Mouse (Mus musculus): ENCODE data around the gene Tmem203. TPM values are rescaled to one million over a fixed set of nuclear protein-coding genes. Genes with fewer than 3 reads are reported as not detected.

Tmem203 gene
- polyA plus RNA-seq, 1 experiment from 2014 or later, result 11.3 TPM

- H3K4me2 ChIP-seq (ENCODE audit: low read length), result peak overlapping the region; percentile 100
- DNase-seq, result no peak
- no peaks in the 10 kb centered on the region for H3K9me3 ChIP-seq (ENCODE audit: control insufficient read depth, low read length)
- WGBS, result 18% methylated on average over 12 of the region's 12 CpGs
- H3K4me1 ChIP-seq (ENCODE audit: control insufficient read depth, insufficient read depth, low read length), result peaks cover 47% of the 10 kb centered on the region
- H3K27me3 ChIP-seq (ENCODE audit: control insufficient read depth, insufficient read depth, low read length), result peaks cover 9% of the 10 kb centered on the region
- ATAC-seq (ENCODE audit: low FRiP score, low TSS enrichment), result no peak
- peak overlapping the region; percentile 80 for H3K4me3 ChIP-seq (replicated peaks; ENCODE audit: low read depth, low read length)
- H3K27ac ChIP-seq (replicated peaks; ENCODE audit: low read depth, low read length), result no peak overlapping the region
- H3K9ac ChIP-seq (replicated peaks; ENCODE audit: low read length), result peak overlapping the region; percentile 68
- peaks cover 7% of the 10 kb centered on the region for H3K36me3 ChIP-seq (ENCODE audit: control insufficient read depth, insufficient read depth, low read length)
Observed at GRCm38 (mm10) chr2:25263623-25264285, 8.5 kb downstream of the Tmem203 start.

- Histone ChIP-seq H3K36me3 (ENCODE audit: control insufficient read depth, insufficient read depth, low read length) (peaks cover 12% of the 10 kb centered on the region), H3K9me3 (ENCODE audit: control insufficient read depth, low read length) (no peaks in the 10 kb centered on the region), H3K4me1 (ENCODE audit: control insufficient read depth, insufficient read depth, low read length) (peaks cover 47% of the 10 kb centered on the region), H3K27me3 (ENCODE audit: control insufficient read depth, insufficient read depth, low read length) (peaks cover 9% of the 10 kb centered on the region), H3K4me2 (ENCODE audit: low read length) (peak overlapping the region; percentile 100), H3K9ac (replicated peaks; ENCODE audit: low read length) (no peak overlapping the region; the same call in 1 of the 2 replicates), H3K27ac (replicated peaks; ENCODE audit: low read depth, low read length) (no peak overlapping the region), H3K4me3 (replicated peaks; ENCODE audit: low read depth, low read length) (no peak overlapping the region; the same call in 1 of the 2 replicates)
- no peak for ATAC-seq (ENCODE audit: low FRiP score, low TSS enrichment)
- WGBS, result 77% methylated on average over 5 of the region's 5 CpGs
- DNase-seq, result no peak
Observed at GRCm38 (mm10) chr2:25264286-25264660, 9.0 kb downstream of the Tmem203 start.

GRCm38 (mm10) chr2:25264851-25265250 lies 9.6 kb downstream of the Tmem203 start:
- Histone ChIP-seq H3K27me3 (ENCODE audit: control insufficient read depth, insufficient read depth, low read length) (peaks cover 9% of the 10 kb centered on the region), H3K4me3 (replicated peaks; ENCODE audit: low read depth, low read length) (0 out of 2 replicates have a peak overlapping the region, but pooled peaks have one; percentile 12), H3K36me3 (ENCODE audit: control insufficient read depth, insufficient read depth, low read length) (peaks cover 18% of the 10 kb centered on the region), H3K9me3 (ENCODE audit: control insufficient read depth, low read length) (no peaks in the 10 kb centered on the region), H3K27ac (replicated peaks; ENCODE audit: low read depth, low read length) (no peak overlapping the region), H3K4me2 (ENCODE audit: low read length) (peak overlapping the region; percentile 100), H3K9ac (replicated peaks; ENCODE audit: low read length) (no peak overlapping the region; the same call in 1 of the 2 replicates), H3K4me1 (ENCODE audit: control insufficient read depth, insufficient read depth, low read length) (peaks cover 47% of the 10 kb centered on the region)
- DNase-seq (no peak), ATAC-seq (ENCODE audit: low FRiP score, low TSS enrichment) (no peak)
- WGBS, result 73% methylated on average over 3 of the region's 3 CpGs

GRCm38 (mm10) chr2:25265897-25266656 lies 10.8 kb downstream of the Tmem203 start:
- Histone ChIP-seq H3K4me1 (ENCODE audit: control insufficient read depth, insufficient read depth, low read length) (peaks cover 53% of the 10 kb centered on the region), H3K27me3 (ENCODE audit: control insufficient read depth, insufficient read depth, low read length) (peaks cover 9% of the 10 kb centered on the region), H3K27ac (replicated peaks; ENCODE audit: low read depth, low read length) (no peak overlapping the region), H3K36me3 (ENCODE audit: control insufficient read depth, insufficient read depth, low read length) (peaks cover 27% of the 10 kb centered on the region), H3K4me2 (ENCODE audit: low read length) (peak overlapping the region; percentile 100), H3K4me3 (replicated peaks; ENCODE audit: low read depth, low read length) (no peak overlapping the region), H3K9me3 (ENCODE audit: control insufficient read depth, low read length) (no peaks in the 10 kb centered on the region), H3K9ac (replicated peaks; ENCODE audit: low read length) (peak overlapping the region; percentile 31; the same call in 1 of the 2 replicates)
- ATAC-seq (ENCODE audit: low FRiP score, low TSS enrichment), result no peak
- DNase-seq, result no peak
- 70% methylated on average over 6 of the region's 6 CpGs for WGBS

GRCm38 (mm10) chr2:25266720-25267119 lies 11.5 kb downstream of the Tmem203 start:
- Histone ChIP-seq H3K27ac (replicated peaks; ENCODE audit: low read depth, low read length) (0 out of 2 replicates have a peak overlapping the region, but pooled peaks have one; percentile 52), H3K9me3 (ENCODE audit: control insufficient read depth, low read length) (no peaks in the 10 kb centered on the region), H3K27me3 (ENCODE audit: control insufficient read depth, insufficient read depth, low read length) (peaks cover 9% of the 10 kb centered on the region), H3K36me3 (ENCODE audit: control insufficient read depth, insufficient read depth, low read length) (peaks cover 27% of the 10 kb centered on the region), H3K4me2 (ENCODE audit: low read length) (peak overlapping the region; percentile 100), H3K4me3 (replicated peaks; ENCODE audit: low read depth, low read length) (no peak overlapping the region), H3K4me1 (ENCODE audit: control insufficient read depth, insufficient read depth, low read length) (peaks cover 59% of the 10 kb centered on the region), H3K9ac (replicated peaks; ENCODE audit: low read length) (peak overlapping the region; percentile 16; the same call in 1 of the 2 replicates)
- 50% methylated on average over 2 of the region's 2 CpGs for WGBS
- peak; percentile 35 for DNase-seq
- ATAC-seq (ENCODE audit: low FRiP score, low TSS enrichment), result no peak

- Histone ChIP-seq H3K4me1 (ENCODE audit: control insufficient read depth, insufficient read depth, low read length) (peaks cover 59% of the 10 kb centered on the region), H3K4me2 (ENCODE audit: low read length) (peak overlapping the region; percentile 100)
Observed at GRCm38 (mm10) chr2:25267241-25267640, 12.0 kb downstream of the Tmem203 start.

GRCm38 (mm10) chr2:25267746-25268309 lies 12.6 kb downstream of the Tmem203 start:
- WGBS, result 78% methylated on average over 4 of the region's 4 CpGs
- no peak overlapping the region for H3K9ac ChIP-seq (replicated peaks; ENCODE audit: low read length)
- H3K27me3 ChIP-seq (ENCODE audit: control insufficient read depth, insufficient read depth, low read length), result peaks cover 9% of the 10 kb centered on the region
- DNase-seq, result no peak
- peaks cover 60% of the 10 kb centered on the region for H3K4me1 ChIP-seq (ENCODE audit: control insufficient read depth, insufficient read depth, low read length)
- no peak for ATAC-seq (ENCODE audit: low FRiP score, low TSS enrichment)
- no peak overlapping the region for H3K27ac ChIP-seq (replicated peaks; ENCODE audit: low read depth, low read length)
- no peak overlapping the region for H3K4me2 ChIP-seq (ENCODE audit: low read length)
- H3K36me3 ChIP-seq (ENCODE audit: control insufficient read depth, insufficient read depth, low read length), result peaks cover 27% of the 10 kb centered on the region
- no peak overlapping the region for H3K4me3 ChIP-seq (replicated peaks; ENCODE audit: low read depth, low read length)
- H3K9me3 ChIP-seq (ENCODE audit: control insufficient read depth, low read length), result no peaks in the 10 kb centered on the region

More at GRCm38 (mm10) chr2:25267241-25267640, 12.0 kb downstream of the Tmem203 start:
- no peaks in the 10 kb centered on the region for H3K9me3 ChIP-seq (ENCODE audit: control insufficient read depth, low read length)
- peaks cover 27% of the 10 kb centered on the region for H3K36me3 ChIP-seq (ENCODE audit: control insufficient read depth, insufficient read depth, low read length)
- H3K27me3 ChIP-seq (ENCODE audit: control insufficient read depth, insufficient read depth, low read length), result peaks cover 9% of the 10 kb centered on the region
- no peak overlapping the region for H3K4me3 ChIP-seq (replicated peaks; ENCODE audit: low read depth, low read length)
- 0 out of 2 replicates have a peak overlapping the region, but pooled peaks have one; percentile 52 for H3K27ac ChIP-seq (replicated peaks; ENCODE audit: low read depth, low read length)
- no peak for DNase-seq
- H3K9ac ChIP-seq (replicated peaks; ENCODE audit: low read length), result peak overlapping the region; percentile 16; the same call in 1 of the 2 replicates
- ATAC-seq (ENCODE audit: low FRiP score, low TSS enrichment), result no peak

- no peaks in the 10 kb centered on the region for H3K27me3 ChIP-seq (ENCODE audit: control insufficient read depth, insufficient read depth, low read length)
- peaks cover 61% of the 10 kb centered on the region for H3K36me3 ChIP-seq (ENCODE audit: control insufficient read depth, insufficient read depth, low read length)
- peak within 1 kb of the TSS; percentile 98 for H3K4me2 ChIP-seq (ENCODE audit: low read length)
- DNase-seq (peak; percentile 99), ATAC-seq (ENCODE audit: low FRiP score, low TSS enrichment) (peak; percentile 96)
- under 1% methylated on average over 55 of the region's 55 CpGs for WGBS
- H3K4me1 ChIP-seq (ENCODE audit: control insufficient read depth, insufficient read depth, low read length), result peaks cover 31% of the 10 kb centered on the region
- H3K27ac ChIP-seq (replicated peaks; ENCODE audit: low read depth, low read length), result peak within 1 kb of the TSS; percentile 83
- H3K4me3 ChIP-seq (replicated peaks; ENCODE audit: low read depth, low read length), result peak within 1 kb of the TSS; percentile 83
- peak within 1 kb of the TSS; percentile 82 for H3K9ac ChIP-seq (replicated peaks; ENCODE audit: low read length)
- H3K9me3 ChIP-seq (ENCODE audit: control insufficient read depth, low read length), result no peaks in the 10 kb centered on the region
Observed at GRCm38 (mm10) chr2:25271827-25272511, 16.7 kb downstream of the Tmem203 start, which contains the start of the genes Ssna1 and Anapc2. TSS of gene Ssna1 (minus strand) at chr2:25272438. TSS of gene Anapc2 (plus strand) at chr2:25272478.

All from midbrain, embryonic 14.5 days (tissue).